Mouse (Mus musculus) activated CD4-positive, CD25-positive, alpha-beta regulatory T cell, adult 9 weeks (primary cell): ENCODE results near the gene Noc4l. TPM values are rescaled to one million over a fixed set of nuclear protein-coding genes. Genes with fewer than 3 reads are reported as not detected.

Source experiments
- polyA plus RNA-seq: library from polyadenylated mRNA; unstranded; fragments of 100-300 nt; shearing (Covaris generic); gene quantifications from one replicate; pipeline ENCODE4 v1.2.1, GENCODE M21; 2017

Noc4l gene
- polyA plus RNA-seq, result 82.5 TPM

GRCm38 (mm10) chr5:110652719-110653648 is at the start of gene Noc4l, which contains the start of gene Ddx51:
Noc4l (minus strand) TSS chr5:110653417.
Ddx51 (plus strand) TSS chr5:110653451.

Other genes with a start within 250 kb of the Noc4l start
- gene Fbrsl1, start 204.9 kb downstream of the Noc4l start, polyA plus RNA-seq, result 1.8 TPM
- 7.5 TPM for gene Galnt9, start 109.1 kb downstream of the Noc4l start, polyA plus RNA-seq
- 13.3 TPM for gene Ddx51, start within 50 bp of the Noc4l start, polyA plus RNA-seq
- gene Ep400, start 117.3 kb upstream of the Noc4l start, polyA plus RNA-seq, result 54.1 TPM
- 33.3 TPM for gene Pus1, start 127.2 kb upstream of the Noc4l start, polyA plus RNA-seq
- gene Ulk1, start 156.7 kb upstream of the Noc4l start, polyA plus RNA-seq, result 7.9 TPM
- gene Hscb, start 186.4 kb upstream of the Noc4l start, polyA plus RNA-seq, result 33.4 TPM
- gene Chek2, start 186.6 kb upstream of the Noc4l start, polyA plus RNA-seq, result 10.5 TPM
- gene Ttc28, start 226.4 kb upstream of the Noc4l start, polyA plus RNA-seq, result 3.6 TPM